Mouse (Mus musculus): ENCODE measurements at regions not wholly inside any gene's neighbourhood (a gene's known extent, or its start where the extent isn't known, plus 50 kb on each side); places are given as distances from the start of the nearest gene placed in this dataset.

- TF ChIP-seq POLR2A (IDR thresholded peaks at IDR 0.05; ENCODE audit: borderline replicate concordance, low read depth, low read length) (no peak), CTCF (IDR thresholded peaks at IDR 0.05; ENCODE audit: low read depth, low read length) (no peak)
- no peak overlapping the region for H3K4me3 ChIP-seq (ENCODE audit: insufficient read depth, low read length)
- no peak overlapping the region for H3K27ac ChIP-seq (ENCODE audit: insufficient read depth, low read depth, low read length)
- no peaks in the 10 kb centered on the region for H3K4me1 ChIP-seq (ENCODE audit: control insufficient read depth, insufficient read depth, low read length)
Observed at GRCm38 (mm10) chr1:107975626-107976335, 386.0 kb downstream of the Serpinb8 start.

- TF ChIP-seq CTCF (IDR thresholded peaks at IDR 0.05; ENCODE audit: low read depth, low read length) = no peak
- TF ChIP-seq POLR2A (IDR thresholded peaks at IDR 0.05; ENCODE audit: borderline replicate concordance, low read depth, low read length) = no peak
Observed at GRCm38 (mm10) chr1:107977686-107978085, 387.9 kb downstream of the Serpinb8 start.

GRCm38 (mm10) chr1:107978411-107978810, 388.6 kb downstream of the Serpinb8 start:
- H3K4me1 ChIP-seq (ENCODE audit: control insufficient read depth, insufficient read depth, low read length) = no peaks in the 10 kb centered on the region
- H3K4me3 ChIP-seq (ENCODE audit: insufficient read depth, low read length) = no peak overlapping the region
- no peak overlapping the region for H3K27ac ChIP-seq (ENCODE audit: insufficient read depth, low read depth, low read length)
- TF ChIP-seq POLR2A (IDR thresholded peaks at IDR 0.05; ENCODE audit: borderline replicate concordance, low read depth, low read length) = no peak
- TF ChIP-seq CTCF (IDR thresholded peaks at IDR 0.05; ENCODE audit: low read depth, low read length) = no peak

More at GRCm38 (mm10) chr1:107977686-107978085, 387.9 kb downstream of the Serpinb8 start:
- Histone ChIP-seq H3K4me3 (ENCODE audit: insufficient read depth, low read length) (no peak overlapping the region), H3K4me1 (ENCODE audit: control insufficient read depth, insufficient read depth, low read length) (no peaks in the 10 kb centered on the region), H3K27ac (ENCODE audit: insufficient read depth, low read depth, low read length) (no peak overlapping the region)

GRCm38 (mm10) chr1:107985646-107986045, 395.8 kb downstream of the Serpinb8 start:
- Histone ChIP-seq H3K4me1 (ENCODE audit: control insufficient read depth, insufficient read depth, low read length) (no peaks in the 10 kb centered on the region), H3K27ac (ENCODE audit: insufficient read depth, low read depth, low read length) (no peak overlapping the region), H3K4me3 (ENCODE audit: insufficient read depth, low read length) (no peak overlapping the region)
- TF ChIP-seq POLR2A (IDR thresholded peaks at IDR 0.05; ENCODE audit: borderline replicate concordance, low read depth, low read length) (no peak), CTCF (IDR thresholded peaks at IDR 0.05; ENCODE audit: low read depth, low read length) (no peak)

- Histone ChIP-seq H3K4me1 (ENCODE audit: control insufficient read depth, insufficient read depth, low read length) (no peaks in the 10 kb centered on the region), H3K27ac (ENCODE audit: insufficient read depth, low read depth, low read length) (no peak overlapping the region), H3K4me3 (ENCODE audit: insufficient read depth, low read length) (no peak overlapping the region)
- TF ChIP-seq POLR2A (IDR thresholded peaks at IDR 0.05; ENCODE audit: borderline replicate concordance, low read depth, low read length) (no peak), CTCF (IDR thresholded peaks at IDR 0.05; ENCODE audit: low read depth, low read length) (no peak)
Observed at GRCm38 (mm10) chr1:107988076-107988475, 398.3 kb downstream of the Serpinb8 start.

GRCm38 (mm10) chr1:107993013-107993412, 403.2 kb downstream of the Serpinb8 start:
- Histone ChIP-seq H3K4me3 (ENCODE audit: insufficient read depth, low read length) (no peak overlapping the region), H3K27ac (ENCODE audit: insufficient read depth, low read depth, low read length) (no peak overlapping the region), H3K4me1 (ENCODE audit: control insufficient read depth, insufficient read depth, low read length) (no peaks in the 10 kb centered on the region)
- no peak for TF ChIP-seq CTCF (IDR thresholded peaks at IDR 0.05; ENCODE audit: low read depth, low read length)
- TF ChIP-seq POLR2A (IDR thresholded peaks at IDR 0.05; ENCODE audit: borderline replicate concordance, low read depth, low read length) = no peak

GRCm38 (mm10) chr1:108023721-108024353, 434.0 kb downstream of the Serpinb8 start:
- H3K4me1 ChIP-seq (ENCODE audit: control insufficient read depth, insufficient read depth, low read length) = no peaks in the 10 kb centered on the region
- H3K27ac ChIP-seq (ENCODE audit: insufficient read depth, low read depth, low read length) = no peak overlapping the region
- H3K4me3 ChIP-seq (ENCODE audit: insufficient read depth, low read length) = no peak overlapping the region
- no peak for TF ChIP-seq CTCF (IDR thresholded peaks at IDR 0.05; ENCODE audit: low read depth, low read length)
- no peak for TF ChIP-seq POLR2A (IDR thresholded peaks at IDR 0.05; ENCODE audit: borderline replicate concordance, low read depth, low read length)

- no peak overlapping the region for H3K27ac ChIP-seq (ENCODE audit: insufficient read depth, low read depth, low read length)
- TF ChIP-seq CTCF (IDR thresholded peaks at IDR 0.05; ENCODE audit: low read depth, low read length) (no peak), POLR2A (IDR thresholded peaks at IDR 0.05; ENCODE audit: borderline replicate concordance, low read depth, low read length) (no peak)
- no peak overlapping the region for H3K4me3 ChIP-seq (ENCODE audit: insufficient read depth, low read length)
- no peaks in the 10 kb centered on the region for H3K4me1 ChIP-seq (ENCODE audit: control insufficient read depth, insufficient read depth, low read length)
Observed at GRCm38 (mm10) chr1:108024705-108025104, 434.9 kb downstream of the Serpinb8 start.

GRCm38 (mm10) chr1:108026461-108026860, 436.7 kb downstream of the Serpinb8 start:
- no peak overlapping the region for H3K27ac ChIP-seq (ENCODE audit: insufficient read depth, low read depth, low read length)
- H3K4me3 ChIP-seq (ENCODE audit: insufficient read depth, low read length) = no peak overlapping the region
- H3K4me1 ChIP-seq (ENCODE audit: control insufficient read depth, insufficient read depth, low read length) = no peaks in the 10 kb centered on the region
- no peak for TF ChIP-seq POLR2A (IDR thresholded peaks at IDR 0.05; ENCODE audit: borderline replicate concordance, low read depth, low read length)
- TF ChIP-seq CTCF (IDR thresholded peaks at IDR 0.05; ENCODE audit: low read depth, low read length) = no peak

- TF ChIP-seq CTCF (IDR thresholded peaks at IDR 0.05; ENCODE audit: low read depth, low read length) (no peak), POLR2A (IDR thresholded peaks at IDR 0.05; ENCODE audit: borderline replicate concordance, low read depth, low read length) (no peak)
- Histone ChIP-seq H3K4me1 (ENCODE audit: control insufficient read depth, insufficient read depth, low read length) (no peaks in the 10 kb centered on the region), H3K4me3 (ENCODE audit: insufficient read depth, low read length) (no peak overlapping the region), H3K27ac (ENCODE audit: insufficient read depth, low read depth, low read length) (no peak overlapping the region)
Observed at GRCm38 (mm10) chr1:108046194-108046593, 456.4 kb downstream of the Serpinb8 start.

Measured in bone marrow macrophage, adult 2 months (primary cell).